Mouse (Mus musculus) cerebellum, postnatal 25 days (tissue): ENCODE results near the gene 4930558K02Rik.

Experiments used
- DNase-seq, 2 experiments: peaks; one replicate each; pipeline ENCODE4 v3.0.0; 2021; ENCODE audit warnings: mixed read lengths in 2 of 2

4930558K02Rik gene

DNA sequence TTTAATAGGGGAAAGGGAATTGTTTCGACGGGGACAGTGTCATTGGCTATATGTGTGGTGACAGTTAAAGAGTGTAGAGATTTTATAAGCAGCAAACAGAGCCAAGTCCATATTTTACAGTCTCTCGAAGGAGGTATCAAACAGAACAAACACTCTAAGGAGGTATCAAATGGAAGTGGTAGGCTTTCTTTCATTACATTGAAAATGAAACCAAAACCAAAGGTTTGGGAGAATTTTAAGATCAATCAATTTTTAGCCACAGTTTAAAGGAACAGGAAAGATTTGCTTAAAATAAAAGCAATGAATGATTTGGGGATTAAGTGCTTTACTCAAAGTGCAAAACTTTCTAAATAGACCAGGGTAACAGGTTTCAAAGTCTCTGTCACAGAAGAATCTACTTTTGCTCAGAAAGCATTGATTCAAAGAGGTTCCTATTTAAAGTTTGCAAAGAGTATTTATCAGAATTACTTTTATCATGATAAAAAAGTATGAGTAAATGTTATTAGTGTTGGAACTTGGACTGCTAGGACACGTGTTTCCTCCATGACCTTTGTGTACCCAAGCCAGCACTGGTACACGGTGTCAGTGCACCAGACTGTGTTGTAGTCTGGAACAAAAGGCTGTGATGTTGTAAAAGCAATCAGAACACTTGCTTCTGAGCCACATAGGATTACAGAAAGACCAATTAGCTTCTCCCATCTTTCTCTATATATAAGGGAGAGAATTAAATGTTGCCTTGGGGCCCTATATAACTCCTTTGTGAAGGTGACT lies 28.2 kb downstream of the 4930558K02Rik start:
- DNase-seq, result no peak

DNA sequence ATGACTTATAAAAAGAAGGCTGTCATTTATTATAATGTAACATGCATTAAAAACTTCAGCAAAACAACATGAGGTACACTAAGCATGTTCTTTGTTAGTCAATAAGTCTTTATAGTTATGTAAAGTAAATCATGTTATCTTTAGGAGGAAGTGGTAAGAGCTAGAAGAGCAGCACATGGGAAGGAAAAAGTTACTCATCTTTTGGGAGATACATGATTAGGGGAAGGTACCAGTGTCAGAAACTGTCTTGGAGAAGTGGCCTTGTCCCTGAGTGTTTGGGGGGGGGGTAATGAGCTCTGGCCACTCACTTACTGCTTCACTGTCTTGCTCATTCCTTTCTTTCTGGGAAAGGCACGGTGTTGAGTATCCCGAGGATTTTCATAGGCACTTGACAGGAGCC lies 37.4 kb downstream of the 4930558K02Rik start:
- DNase-seq, result no peak

DNA sequence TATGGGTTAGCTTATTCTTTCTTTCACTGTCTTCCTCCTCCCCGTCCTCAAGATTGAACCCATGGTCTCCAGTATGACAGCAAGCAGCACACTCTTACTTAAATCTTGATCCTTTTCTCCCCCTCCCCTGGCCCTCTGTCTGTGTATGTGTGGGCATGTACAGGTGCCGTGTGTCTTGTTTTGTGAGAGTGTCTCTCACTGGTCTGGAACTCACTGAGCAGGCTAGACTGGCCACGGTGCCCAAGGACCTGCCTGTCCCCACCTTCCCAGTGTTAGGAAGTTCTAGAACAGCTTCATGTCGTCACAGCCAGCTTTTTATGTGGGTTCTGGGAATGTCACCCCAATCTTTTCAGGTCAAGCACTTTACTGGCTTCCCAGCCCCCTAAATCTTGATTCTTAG lies 47.1 kb downstream of the 4930558K02Rik start:
- no peak for DNase-seq

DNA sequence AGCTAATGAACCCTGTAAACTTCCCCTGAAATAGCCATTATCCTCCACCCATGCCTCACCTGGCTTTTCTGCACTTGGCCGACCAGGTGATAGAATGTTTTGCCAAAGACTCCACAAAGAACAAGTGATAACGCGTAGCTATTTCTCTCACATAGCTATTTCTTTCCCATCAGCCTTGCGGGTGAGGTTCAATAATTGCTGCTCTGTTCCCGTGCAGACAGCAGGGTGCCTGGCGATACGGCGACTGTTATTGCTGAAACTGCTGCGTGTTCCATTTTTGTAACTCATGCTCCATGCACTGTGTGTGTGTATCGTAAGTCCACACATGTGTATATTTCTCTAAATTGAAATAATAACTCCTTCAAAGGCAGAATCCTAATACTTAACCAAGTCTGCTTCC lies 47.6 kb downstream of the 4930558K02Rik start:
- no peak for DNase-seq

DNA sequence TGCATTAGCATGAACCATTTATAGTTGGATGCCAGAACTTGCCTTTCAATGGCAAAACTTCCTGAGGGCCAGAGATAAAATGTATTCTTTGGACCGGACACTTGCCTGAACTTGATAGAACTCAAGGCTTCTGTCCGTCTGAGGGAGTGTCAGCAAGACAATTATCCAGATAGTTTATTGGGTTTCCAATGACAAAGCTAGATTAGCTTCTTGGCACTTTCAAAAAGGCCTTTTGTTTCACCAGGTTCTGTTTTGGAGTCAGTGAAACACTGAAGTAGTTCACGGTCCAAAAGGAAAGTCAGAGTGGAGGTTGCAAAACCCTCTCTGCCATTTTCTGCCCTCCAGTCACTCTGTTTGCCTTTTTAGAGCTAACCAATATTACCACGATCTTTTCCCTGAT lies 48.1 kb downstream of the 4930558K02Rik start:
- no peak for DNase-seq

DNA sequence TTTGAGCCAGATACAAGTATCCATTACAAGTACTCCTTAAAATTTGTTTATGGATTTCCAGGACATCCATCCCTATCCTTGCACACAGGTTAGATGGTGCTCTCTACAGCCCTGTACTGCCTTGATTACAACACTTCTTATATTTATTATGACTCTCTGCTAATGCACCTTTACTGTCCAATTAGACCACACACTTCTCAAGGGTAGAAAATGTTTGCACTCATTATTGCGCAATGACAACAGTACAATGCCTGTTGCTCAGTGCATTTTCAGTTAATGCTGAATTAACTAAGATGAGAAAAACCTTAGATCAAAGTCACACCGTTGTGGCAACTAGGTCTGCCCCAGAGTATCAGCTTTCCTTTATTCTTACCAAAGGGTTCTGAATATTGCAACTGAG lies 51.5 kb downstream of the 4930558K02Rik start:
- DNase-seq, result no peak

DNA sequence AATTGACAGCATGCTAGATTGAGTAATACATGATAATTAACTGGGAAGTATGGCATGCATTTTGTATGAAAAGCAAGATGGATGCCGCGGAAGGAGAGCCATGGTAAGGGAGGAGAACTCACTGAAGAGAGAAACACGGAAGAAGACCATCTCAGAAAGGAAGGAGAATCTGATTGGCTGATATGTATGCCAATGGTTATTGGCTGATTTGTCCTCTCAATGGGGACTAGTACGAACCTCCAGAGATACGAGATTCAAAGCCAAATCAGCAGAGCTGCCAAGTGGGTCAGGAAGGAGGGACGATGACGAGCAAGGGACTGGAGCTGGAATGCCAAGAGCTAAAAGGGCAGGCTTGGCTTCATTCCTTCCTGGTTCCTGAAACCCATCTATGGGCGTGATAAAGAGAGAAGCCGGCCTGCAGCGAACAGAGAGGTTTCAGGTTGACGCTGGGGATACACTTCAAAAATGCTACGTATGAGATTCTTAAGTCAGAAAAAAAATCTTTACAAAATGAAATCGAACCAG lies 54.1 kb downstream of the 4930558K02Rik start:
- peak; percentile 49 to 70 for DNase-seq

DNA sequence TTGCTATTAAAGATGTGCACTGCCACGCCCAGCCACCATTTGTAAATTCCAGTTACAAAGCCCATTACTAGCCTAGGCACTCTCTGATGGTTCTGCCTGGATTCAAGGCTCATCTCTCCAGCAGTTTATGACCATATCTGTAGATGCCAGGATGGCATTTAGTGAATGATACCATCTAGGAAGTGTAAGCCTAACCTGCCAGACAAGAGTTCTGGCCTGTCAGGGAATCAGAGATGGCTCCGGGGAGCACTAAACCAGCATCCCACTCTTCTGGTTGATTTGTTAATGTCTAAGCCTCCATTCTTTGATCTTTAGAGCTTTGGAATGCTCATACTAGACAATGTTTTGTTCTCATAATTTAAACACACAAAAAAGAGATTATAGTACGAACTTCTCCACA lies 55.1 kb downstream of the 4930558K02Rik start:
- no peak for DNase-seq

DNA sequence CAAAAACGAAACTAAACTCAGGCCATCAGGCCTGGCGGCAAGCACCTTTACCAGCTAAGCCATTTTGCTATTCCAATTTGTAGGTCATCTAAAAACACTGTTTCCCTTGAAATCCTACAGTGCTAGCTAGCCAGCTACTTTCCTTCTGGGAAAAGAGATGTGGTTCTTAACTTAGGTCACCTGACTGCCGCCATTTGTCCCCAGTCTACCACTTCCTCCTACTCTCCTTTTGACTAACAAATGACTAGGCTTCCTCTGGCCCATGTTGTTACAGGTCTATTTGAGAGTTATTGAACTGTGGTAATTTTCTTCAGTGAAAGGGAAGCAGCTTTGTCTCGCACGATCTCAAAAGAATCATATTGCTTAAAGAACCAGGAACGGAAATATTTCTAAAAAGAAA lies 57.5 kb downstream of the 4930558K02Rik start:
- no peak for DNase-seq

DNA sequence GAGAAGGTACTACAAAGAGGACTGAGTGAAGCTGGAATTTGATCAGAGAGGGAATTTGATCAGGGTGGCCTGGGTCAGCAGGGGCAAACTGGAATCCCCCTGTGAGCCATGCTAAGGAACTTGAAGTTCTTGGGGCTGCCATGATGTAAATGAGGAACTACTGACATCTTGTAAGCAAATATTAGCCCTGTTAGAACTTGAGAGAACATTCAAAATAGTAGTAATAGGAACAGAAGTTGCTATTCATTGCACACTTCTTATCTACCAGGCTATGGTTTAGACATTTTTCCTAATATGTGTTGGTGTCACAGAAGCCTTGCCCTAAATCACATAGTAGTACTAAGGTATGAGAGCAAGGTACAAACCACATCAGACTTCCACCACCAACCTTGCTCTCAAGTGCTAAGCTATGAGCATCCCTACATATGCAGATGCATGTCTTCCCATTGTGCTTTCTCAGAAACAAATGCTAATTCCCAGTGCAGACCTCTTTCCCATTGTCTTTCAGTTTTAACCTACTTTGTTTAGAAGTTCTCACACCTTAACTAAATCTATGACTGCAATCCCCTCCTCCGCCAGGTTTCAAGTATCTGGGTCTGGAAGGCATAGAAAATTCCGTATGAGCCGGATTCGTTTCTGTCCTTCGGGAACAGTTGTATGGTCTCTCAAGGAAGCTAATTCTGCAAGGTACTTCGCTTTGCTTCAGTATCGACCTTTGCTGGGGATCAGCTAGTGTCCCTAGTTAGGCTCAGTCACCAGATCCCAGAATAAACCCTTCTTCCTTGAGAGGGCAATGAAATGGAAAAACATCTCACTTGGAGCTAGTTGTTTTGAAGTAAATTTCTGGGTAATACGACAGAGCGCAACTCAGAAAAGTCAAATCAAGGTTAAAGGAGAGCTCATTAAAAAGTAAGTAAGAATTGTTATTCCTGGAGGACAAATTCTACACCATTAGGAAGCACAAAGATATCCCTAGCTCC lies 58.7 kb downstream of the 4930558K02Rik start:
- no peak for DNase-seq

DNA sequence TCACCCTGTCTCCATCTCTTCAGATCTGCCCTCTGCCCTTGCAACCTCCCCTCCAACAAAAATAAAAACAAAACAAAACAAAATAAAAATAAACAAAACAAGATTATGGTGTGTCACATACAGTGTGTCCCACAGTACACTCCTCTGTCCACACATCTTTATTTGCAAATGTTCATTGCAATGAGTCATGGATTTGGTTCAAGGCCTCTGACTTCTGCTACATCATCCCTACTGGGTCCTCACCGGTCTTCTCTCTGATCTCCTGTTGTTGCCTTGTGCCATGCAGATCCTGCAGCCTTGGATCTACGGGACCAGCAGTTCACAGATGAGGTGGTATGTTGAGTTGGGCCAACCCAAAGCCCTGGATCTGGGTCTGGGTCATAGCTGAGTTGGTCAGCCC lies 59.8 kb downstream of the 4930558K02Rik start:
- DNase-seq, result no peak

DNA sequence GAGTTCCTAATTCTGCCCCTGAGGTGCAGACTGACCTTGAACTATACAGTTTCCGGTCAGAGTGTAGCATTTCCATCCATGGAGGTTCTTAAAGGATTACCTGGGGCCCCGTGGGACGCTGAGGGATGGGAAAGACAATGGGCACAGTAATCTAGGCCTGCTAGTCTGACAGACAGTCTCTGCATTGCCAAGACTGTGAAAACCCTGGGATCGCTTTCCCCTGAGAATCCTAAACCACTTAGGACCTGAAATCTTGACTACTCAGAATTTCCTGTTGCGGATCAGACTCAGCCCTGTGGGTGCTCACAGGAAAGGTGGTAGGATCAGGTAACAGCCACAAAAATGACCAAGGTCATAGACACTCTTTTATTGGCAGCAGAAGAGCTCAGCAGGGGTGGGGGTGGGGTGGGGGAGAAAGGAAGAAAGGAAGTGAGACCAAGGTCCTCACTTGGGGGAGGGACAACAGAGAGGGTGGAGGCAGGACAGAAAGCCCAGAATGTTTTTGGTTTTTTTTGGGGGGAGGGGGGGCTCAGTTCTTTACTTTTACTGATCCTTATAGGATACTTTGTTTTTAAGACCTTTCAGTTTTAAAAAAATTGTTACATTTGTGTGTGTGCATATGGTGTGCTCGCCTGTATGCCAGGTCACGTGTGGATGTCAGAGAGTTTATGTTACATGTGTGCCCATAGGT lies 60.6 kb downstream of the 4930558K02Rik start:
- no peak for DNase-seq

DNA sequence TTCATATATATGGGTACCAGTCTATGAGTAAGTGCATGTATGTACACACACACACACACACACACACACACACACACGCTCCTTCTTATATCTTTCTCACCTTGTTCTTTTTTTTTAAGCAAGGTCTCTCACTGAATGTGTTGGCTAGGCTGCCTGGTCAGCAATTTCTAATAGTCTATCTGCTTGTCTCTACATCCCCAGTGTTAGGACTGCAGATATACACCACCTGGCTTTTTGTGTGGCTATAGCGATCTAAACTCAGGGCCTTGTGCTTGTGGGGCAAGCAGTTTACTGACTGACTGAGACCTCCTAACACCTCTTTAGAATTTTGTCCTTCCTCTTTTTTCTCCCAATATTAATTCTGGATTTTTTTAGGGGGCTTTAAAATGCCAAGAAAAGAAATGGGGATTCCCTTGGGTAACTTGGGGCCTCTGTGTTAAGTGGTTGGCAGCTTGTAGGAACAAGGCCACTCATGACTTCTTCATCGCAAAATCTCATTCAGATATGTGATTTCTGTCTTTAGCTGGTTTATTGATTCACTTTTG lies 61.4 kb downstream of the 4930558K02Rik start:
- no peak for DNase-seq

DNA sequence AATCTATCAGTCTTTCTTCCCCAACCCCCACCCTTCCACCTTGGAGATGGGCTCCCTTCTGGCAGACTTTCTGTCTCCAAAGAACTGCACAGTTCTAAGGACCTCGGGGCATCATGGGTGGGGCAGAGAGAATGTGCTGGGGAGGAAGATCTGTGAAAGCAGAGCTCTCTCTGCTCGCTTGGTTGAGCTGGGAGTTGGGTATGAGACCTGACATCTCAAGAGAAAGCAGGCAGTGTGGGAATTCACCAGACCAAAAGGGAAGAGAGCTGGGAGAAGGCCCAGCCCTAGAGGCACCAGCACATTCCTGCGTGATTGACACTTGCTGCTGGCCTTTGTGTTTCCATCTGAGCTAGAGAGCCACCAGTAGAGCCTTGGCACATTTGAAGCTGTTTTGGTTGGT lies 63.4 kb downstream of the 4930558K02Rik start:
- no peak for DNase-seq

DNA sequence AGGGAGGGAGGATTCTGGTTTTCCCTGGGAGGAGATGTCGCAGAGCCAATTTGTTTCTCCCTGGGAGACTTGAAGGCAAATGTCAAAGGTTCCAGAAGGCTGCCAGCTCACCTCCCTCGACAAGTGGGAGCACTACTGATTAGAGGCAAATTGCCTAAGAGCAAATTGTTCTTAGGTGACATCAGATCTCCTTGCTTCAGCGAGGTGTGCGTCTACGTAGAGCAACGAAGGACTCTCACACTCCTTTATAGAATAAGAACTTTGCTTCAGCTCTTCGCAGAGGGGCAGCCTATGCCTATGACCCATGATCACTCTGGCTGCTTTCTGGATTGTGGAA lies 65.8 kb downstream of the 4930558K02Rik start:
- no peak for DNase-seq

DNA sequence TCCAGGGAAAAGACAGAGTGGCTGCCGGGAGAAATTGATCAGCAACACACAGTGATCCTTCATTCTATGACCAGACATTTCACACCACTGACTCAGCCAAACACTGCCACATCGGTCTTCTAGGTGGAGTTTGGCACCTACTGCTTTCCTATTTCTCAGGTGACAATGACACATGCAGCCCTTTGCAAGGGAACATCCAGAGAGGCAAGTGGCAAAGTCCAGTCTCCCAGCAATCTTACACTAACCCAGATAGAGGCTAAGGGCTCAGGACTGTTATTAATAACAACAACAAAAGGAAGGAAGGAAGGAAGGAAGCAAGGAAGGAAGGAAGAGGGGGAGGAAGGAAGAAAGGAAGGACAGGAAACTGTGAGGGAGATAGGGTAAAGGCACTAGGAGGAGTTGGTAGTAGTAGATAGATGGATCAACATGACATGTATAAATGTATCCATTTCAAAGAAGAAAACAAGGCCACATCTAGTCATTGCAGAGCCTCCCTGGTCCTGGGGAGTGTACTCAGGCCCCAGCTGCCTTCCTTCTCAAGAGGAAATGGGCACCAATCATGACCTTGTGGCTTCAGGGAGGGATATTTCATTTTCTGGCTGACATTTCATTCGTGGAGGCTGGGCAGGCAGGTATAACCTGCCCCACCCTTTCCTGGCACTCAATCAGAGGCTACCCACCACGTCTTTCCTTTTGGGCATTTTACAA lies 66.3 kb downstream of the 4930558K02Rik start:
- DNase-seq, result no peak

DNA sequence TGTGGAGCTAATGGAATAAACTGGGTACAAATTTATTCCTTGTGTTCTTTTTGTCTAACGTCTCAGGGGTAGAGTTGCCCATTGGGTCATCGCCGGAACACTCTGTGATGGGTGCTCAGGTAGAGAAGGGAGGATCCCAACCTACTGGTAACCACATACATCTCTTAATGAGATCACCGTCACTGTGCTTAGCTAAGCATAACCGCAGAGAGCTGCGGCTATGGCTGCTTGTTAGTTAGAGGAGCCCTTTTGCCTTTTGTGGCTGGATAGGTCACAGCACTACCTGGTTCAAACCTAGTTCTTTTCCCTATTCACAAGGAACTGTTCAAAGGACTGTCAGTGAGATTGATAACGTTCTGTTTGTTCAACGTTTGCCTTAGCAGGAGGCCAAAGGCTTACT lies 70.4 kb downstream of the 4930558K02Rik start:
- no peak for DNase-seq

DNA sequence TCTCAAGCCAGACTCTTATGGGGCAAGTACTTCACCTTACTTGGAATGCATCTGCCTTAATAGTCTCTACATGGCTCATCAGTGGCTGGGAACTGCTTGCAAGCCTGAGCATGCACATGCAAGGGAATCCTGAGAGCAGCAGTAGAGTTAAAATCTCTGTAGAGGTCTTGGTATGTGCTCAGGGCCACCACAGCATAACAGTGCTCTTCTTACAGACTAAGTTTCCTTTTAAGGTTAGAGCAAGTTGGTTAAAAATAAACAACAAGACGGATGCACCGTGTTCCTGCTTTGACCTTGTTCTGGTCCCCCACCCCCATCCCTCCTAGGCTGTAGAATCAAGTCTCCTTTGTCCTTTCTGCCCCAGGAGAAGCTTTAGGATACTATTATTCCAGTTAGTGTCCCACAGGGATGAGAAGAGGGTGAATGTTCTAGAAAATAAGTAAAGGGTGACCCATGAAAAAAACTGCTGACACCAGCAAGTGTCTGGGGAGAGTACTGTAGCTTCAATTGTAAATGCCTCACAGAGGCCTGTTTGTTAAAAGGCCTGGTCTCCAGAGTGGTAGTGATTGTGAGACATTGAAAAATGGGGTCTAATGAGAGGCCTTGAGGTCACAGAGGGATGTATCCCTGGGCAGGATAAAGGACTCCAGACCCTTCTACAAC lies 71.5 kb downstream of the 4930558K02Rik start:
- no peak for DNase-seq

DNA sequence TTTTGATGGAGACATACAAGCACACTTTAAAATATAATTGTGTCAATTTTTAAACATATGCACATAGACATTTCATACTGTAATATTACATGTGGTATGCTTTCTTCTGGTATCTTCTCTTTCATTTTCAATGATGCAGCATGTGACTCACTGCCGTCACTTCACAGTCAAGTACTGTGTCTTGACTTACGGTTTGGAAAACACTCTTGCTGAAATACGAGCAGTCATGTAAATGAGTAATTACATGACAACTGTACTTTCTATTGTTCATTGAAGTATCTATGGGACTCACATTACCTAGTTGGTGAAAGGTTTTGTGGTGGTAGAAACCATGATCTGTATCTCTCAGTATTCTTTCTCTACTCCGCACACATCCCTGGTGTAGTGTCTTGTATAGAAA lies 72.3 kb downstream of the 4930558K02Rik start:
- DNase-seq, result no peak

DNA sequence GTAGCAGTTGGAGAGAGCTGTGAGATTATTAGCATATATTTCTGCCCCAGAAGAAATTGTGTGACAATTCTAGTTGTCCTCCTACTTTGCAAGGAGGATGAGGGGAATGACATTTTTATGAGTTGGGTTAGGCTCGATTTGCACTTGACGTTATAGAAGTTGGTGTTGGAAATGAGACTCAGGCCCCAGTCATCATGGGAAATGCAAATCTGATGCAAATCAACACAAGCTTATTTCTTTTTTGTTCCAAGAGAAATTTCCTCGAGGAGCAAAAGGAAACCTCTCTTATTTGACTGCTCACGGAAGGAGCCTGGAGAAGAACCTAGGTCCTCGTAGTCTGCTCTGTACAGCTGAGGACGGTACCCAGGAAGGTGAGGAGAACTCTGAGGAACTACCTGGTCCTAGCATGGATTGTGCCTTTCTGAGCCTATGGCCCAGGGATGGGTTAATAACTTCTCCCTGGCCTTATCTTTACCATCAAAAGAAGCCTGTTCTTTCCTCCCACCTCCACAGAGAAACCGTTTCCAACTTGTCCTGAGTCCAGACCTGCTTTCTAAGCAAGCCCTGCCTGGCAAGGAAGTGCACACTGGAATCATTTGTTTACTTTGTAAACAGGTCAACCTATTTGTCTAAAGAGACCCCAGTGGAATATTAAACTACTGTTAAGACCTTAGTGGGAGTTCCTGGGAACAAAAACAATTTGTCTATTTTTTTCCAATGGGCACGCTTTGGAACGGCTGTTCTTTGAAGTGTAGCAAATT lies 76.6 kb downstream of the 4930558K02Rik start:
- no peak for DNase-seq

DNA sequence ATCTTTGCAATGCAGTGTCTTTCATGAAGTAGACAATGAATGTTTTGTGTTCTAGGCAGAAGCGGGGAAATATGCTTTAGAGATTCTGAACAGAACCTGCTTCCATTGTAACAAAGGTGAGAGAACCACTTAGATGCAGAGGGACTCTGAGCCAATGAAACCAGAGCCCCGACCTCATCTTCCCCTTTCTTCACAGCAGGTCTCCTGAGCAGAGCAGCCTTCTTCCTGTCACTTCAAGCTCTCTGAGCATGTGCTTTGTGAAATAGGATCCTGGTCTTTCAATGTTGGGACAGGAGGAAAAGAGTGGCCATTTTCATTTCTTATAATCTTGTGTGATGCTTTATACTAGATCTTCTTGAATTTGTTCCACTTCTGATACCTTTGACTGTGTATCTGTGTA lies 79.3 kb downstream of the 4930558K02Rik start:
- DNase-seq, result no peak
